Mouse (Mus musculus) heart, postnatal 0 days (tissue): ENCODE measurements around the gene Eras. TPM values are rescaled to one million over a fixed set of nuclear protein-coding genes. Genes with fewer than 3 reads are reported as not detected.
A peak's percentile ranks its signal among the peaks of the same experiment; 100 is the strongest.
"Not testable (repeated sequence)": the region's sequence is repeated elsewhere in the genome, so short reads cannot be mapped to it uniquely, and the experiment has no call there.

ENCODE experiments used
- ATAC-seq: fragments of 200-750 bp; cut with Nextera tagmentation; 2 replicates; pipeline ENCODE4 v1.8.0; 2017; ENCODE audit warnings: low read depth, moderate number of reproducible peaks, moderate library complexity; ENCODE audit not compliant: insufficient read depth
- DNase-seq: peaks from one replicate; pipeline ENCODE4 v3.0.0-alpha.2; 2016; ENCODE audit warnings: low spot score
- H3K27ac ChIP-seq: fragments of 300-500 bp; sonication (generic); 2 replicates; pipeline ENCODE4 v1.5.1; 2014; ENCODE audit warnings: low read depth, mild to moderate bottlenecking
- H3K27me3 ChIP-seq: fragments of 300-500 bp; sonication (generic); 2 replicates; pipeline ENCODE4 v1.6.1; 2014; ENCODE audit warnings: low read length, mixed read lengths; ENCODE audit not compliant: control insufficient read depth, insufficient read depth
- H3K36me3 ChIP-seq: fragments of 300-500 bp; sonication (generic); replicated peaks from 2 replicates; pipeline ENCODE4 v1.6.1; 2014; ENCODE audit warnings: low read length, mixed read lengths; ENCODE audit not compliant: control insufficient read depth, insufficient read depth
- H3K4me1 ChIP-seq: fragments of 300-500 bp; sonication (generic); 2 replicates; pipeline ENCODE4 v1.6.1; 2014; ENCODE audit warnings: antibody characterized with exemption; ENCODE audit not compliant: control insufficient read depth, insufficient read depth
- H3K4me2 ChIP-seq: fragments of 300-500 bp; sonication (generic); 2 replicates; pipeline ENCODE4 v1.6.1; 2014; ENCODE audit warnings: low read depth, mild to moderate bottlenecking, low read length, moderate library complexity
- H3K4me3 ChIP-seq: fragments of 300-500 bp; sonication (generic); 2 replicates; pipeline ENCODE4 v1.5.1; 2014; ENCODE audit warnings: low read depth, low read length
- H3K9ac ChIP-seq: fragments of 300-500 bp; sonication (generic); replicated peaks from 2 replicates; pipeline ENCODE4 v1.6.1; 2014; ENCODE audit warnings: low read depth, low read length, mixed read lengths
- H3K9me3 ChIP-seq: fragments of 300-500 bp; sonication (generic); replicated peaks from 2 replicates; pipeline ENCODE4 v1.6.1; 2016; ENCODE audit warnings: low read length; ENCODE audit not compliant: control insufficient read depth
- CTCF ChIP-seq: IDR thresholded peaks from 2 replicates; pipeline ENCODE4 v1.5.1; 2016; ENCODE audit warnings: antibody characterized with exemption, control low read depth, low read depth
- EP300 ChIP-seq: IDR thresholded peaks from 2 replicates; pipeline ENCODE4 v1.6.1; 2016; ENCODE audit warnings: antibody characterized with exemption, low read depth
- WGBS: fragments of 180-500 bp; shearing (Covaris S2); extraction: QIAGEN DNeasy Blood & Tissue Kit; methylation state at CpG from one replicate; pipeline ENCODE4 v1.1.7; 2014; 5-methylcytosine and 5-hydroxymethylcytosine counted together
- polyA plus RNA-seq: library from polyadenylated mRNA; unstranded; fragments of >200 nt; fragmentation: Nextera tagmentation; extraction: Ambion mirVana; gene quantifications from 2 replicates; pipeline ENCODE4 v1.2.1, GENCODE M21; 2015
- total RNA-seq: library from RNA; depleted of rRNA; stranded (reverse); fragments of >200 nt; gene quantifications from 2 replicates; pipeline ENCODE4 v1.2.3, GENCODE M21; 2014; ENCODE audit warnings: low replicate concordance

The Eras gene
- total and polyA plus RNA-seq, 2 experiments from 2014 or later: not detected

- 51% methylated on average over 6 of the region's 6 CpGs for WGBS
- ATAC-seq (no peak; the same call in 1 of the 2 replicates), DNase-seq (no peak)
- TF ChIP-seq EP300 (no peak), CTCF (peak; percentile 27; the same call in 1 of the 2 replicates)
- Histone ChIP-seq H3K9me3 (no peaks in the 10 kb centered on the region), H3K4me2 (no peak overlapping the region), H3K36me3 (0 out of 2 replicates have a peak, but pooled peaks cover 9% of the 10 kb centered on the region), H3K9ac (no peak overlapping the region), H3K4me1 (no peaks in the 10 kb centered on the region), H3K27me3 (no peaks in the 10 kb centered on the region), H3K27ac (no peak overlapping the region), H3K4me3 (no peak overlapping the region)
Measured at GRCm38 (mm10) chrX:7910473-7910872, 17.9 kb downstream of the Eras start.

GRCm38 (mm10) chrX:7909242-7909641 lies 19.2 kb downstream of the Eras start, which contains the start of gene Gm10490:
Gene Gm10490 (plus strand): TSS chrX:7909542.
- not testable (repeated sequence) for H3K27ac ChIP-seq, H3K4me2 ChIP-seq, H3K9me3 ChIP-seq, H3K4me3 ChIP-seq, H3K9ac ChIP-seq, ATAC-seq, H3K36me3 ChIP-seq, DNase-seq, H3K27me3 ChIP-seq, H3K4me1 ChIP-seq
- whole genome bisulfite sequencing: 80% methylated on average over 4 of the region's 4 CpGs

GRCm38 (mm10) chrX:7907735-7908134 lies 20.7 kb downstream of the Eras start, which contains the start of gene Gm10491:
Gene Gm10491 (minus strand): TSS chrX:7907835.
- DNase-seq (no peak), ATAC-seq (no peak)
- no peaks in the 10 kb centered on the region for H3K9me3 ChIP-seq
- H3K36me3 ChIP-seq: peaks cover 13% of the 10 kb centered on the region; the same call in 1 of the 2 replicates
- H3K9ac ChIP-seq: no peak within 1 kb of the TSS
- H3K27ac ChIP-seq: no peak within 1 kb of the TSS
- 73% methylated on average over 5 of the region's 5 CpGs for WGBS
- no peak within 1 kb of the TSS for H3K4me2 ChIP-seq
- H3K4me1 ChIP-seq: no peaks in the 10 kb centered on the region
- no peak within 1 kb of the TSS for H3K4me3 ChIP-seq
- TF ChIP-seq EP300 (no peak), CTCF (no peak)
- H3K27me3 ChIP-seq: no peaks in the 10 kb centered on the region

- TF ChIP-seq EP300 (no peak), CTCF (no peak)
- H3K4me2 ChIP-seq: no peak overlapping the region
- no peaks in the 10 kb centered on the region for H3K4me1 ChIP-seq
- ATAC-seq (no peak), DNase-seq (no peak)
- 74% methylated on average over 5 of the region's 5 CpGs for WGBS
- H3K9ac ChIP-seq: no peak overlapping the region
- no peak overlapping the region for H3K27ac ChIP-seq
- no peaks in the 10 kb centered on the region for H3K27me3 ChIP-seq
- H3K4me3 ChIP-seq: no peak overlapping the region
- H3K36me3 ChIP-seq: peaks cover 13% of the 10 kb centered on the region; the same call in 1 of the 2 replicates
- H3K9me3 ChIP-seq: no peaks in the 10 kb centered on the region
Measured at GRCm38 (mm10) chrX:7904441-7904840, 24.0 kb downstream of the Eras start.

- H3K4me3 ChIP-seq: peak within 1 kb of the TSS; percentile 67
- DNase-seq (peak; percentile 89), ATAC-seq (peak; percentile 98)
- no peaks in the 10 kb centered on the region for H3K27me3 ChIP-seq
- peak within 1 kb of the TSS; percentile 88 for H3K27ac ChIP-seq
- 15% methylated on average over 47 of the region's 62 CpGs for WGBS
- peak within 1 kb of the TSS; percentile 55 for H3K9ac ChIP-seq
- no peaks in the 10 kb centered on the region for H3K9me3 ChIP-seq
- H3K36me3 ChIP-seq: peaks cover 14% of the 10 kb centered on the region; the same call in 1 of the 2 replicates
- H3K4me1 ChIP-seq: no peaks in the 10 kb centered on the region
- peak within 1 kb of the TSS; percentile 69 for H3K4me2 ChIP-seq
- TF ChIP-seq EP300: peak; percentile 48; the same call in 1 of the 2 replicates
- no peak for TF ChIP-seq CTCF
Measured at GRCm38 (mm10) chrX:7898880-7899874, 29.2 kb downstream of the Eras start, which contains the start of the genes Pqbp1 and Timm17b. Gene Pqbp1 (minus strand): TSS chrX:7899269. Gene Timm17b (plus strand): TSS chrX:7899357.
